Mouse (Mus musculus): ENCODE results near the gene Dguok. TPM values are rescaled to one million over a fixed set of nuclear protein-coding genes. Genes with fewer than 3 reads are reported as not detected.

Gene Dguok
- total RNA-seq, 2 experiments from 2014 or later = 34.4 to 39.1 TPM

GRCm38 (mm10) chr6:83456984-83457810 is 49.6 kb downstream of the Dguok start:
- ATAC-seq (ENCODE audit: poor library complexity, severe bottlenecking) = no peak

- ATAC-seq (ENCODE audit: poor library complexity, severe bottlenecking) = peak; percentile 70
Observed at GRCm38 (mm10) chr6:83456131-83456983, 50.4 kb downstream of the Dguok start.

- peak; percentile 39 for ATAC-seq (ENCODE audit: poor library complexity, severe bottlenecking)
Observed at GRCm38 (mm10) chr6:83455328-83456130, 51.2 kb downstream of the Dguok start.

GRCm38 (mm10) chr6:83453706-83454105 is 53.1 kb downstream of the Dguok start:
- ATAC-seq (ENCODE audit: poor library complexity, severe bottlenecking) = no peak

- no peak for ATAC-seq (ENCODE audit: poor library complexity, severe bottlenecking)
Observed at GRCm38 (mm10) chr6:83450451-83451303, 56.1 kb downstream of the Dguok start.

GRCm38 (mm10) chr6:83449440-83449839 is 57.3 kb downstream of the Dguok start:
- ATAC-seq (ENCODE audit: poor library complexity, severe bottlenecking) = peak; percentile 61

- ATAC-seq (ENCODE audit: poor library complexity, severe bottlenecking) = 0 out of 2 replicates have a peak, but pooled peaks have one; percentile 7
Observed at GRCm38 (mm10) chr6:83448911-83449310, 57.9 kb downstream of the Dguok start.

GRCm38 (mm10) chr6:83447031-83447430 is 59.7 kb downstream of the Dguok start:
- no peak for ATAC-seq (ENCODE audit: poor library complexity, severe bottlenecking)

GRCm38 (mm10) chr6:83445796-83446195 is 61.0 kb downstream of the Dguok start:
- no peak for ATAC-seq (ENCODE audit: poor library complexity, severe bottlenecking)

- no peak for ATAC-seq (ENCODE audit: poor library complexity, severe bottlenecking)
Observed at GRCm38 (mm10) chr6:83443441-83444340, 63.1 kb downstream of the Dguok start.

GRCm38 (mm10) chr6:83442639-83443038 is 64.1 kb downstream of the Dguok start:
- no peak for ATAC-seq (ENCODE audit: poor library complexity, severe bottlenecking)

GRCm38 (mm10) chr6:83441259-83442061 is 65.3 kb downstream of the Dguok start:
- ATAC-seq (ENCODE audit: poor library complexity, severe bottlenecking) = peak; percentile 92

GRCm38 (mm10) chr6:83440510-83441258 is 66.1 kb downstream of the Dguok start:
- no peak for ATAC-seq (ENCODE audit: poor library complexity, severe bottlenecking)

GRCm38 (mm10) chr6:83440197-83440509 is 66.6 kb downstream of the Dguok start:
- ATAC-seq (ENCODE audit: poor library complexity, severe bottlenecking) = no peak

GRCm38 (mm10) chr6:83439781-83440180 is 67.0 kb downstream of the Dguok start:
- ATAC-seq (ENCODE audit: poor library complexity, severe bottlenecking) = no peak

GRCm38 (mm10) chr6:83439119-83439767 is 67.5 kb downstream of the Dguok start:
- ATAC-seq (ENCODE audit: poor library complexity, severe bottlenecking) = no peak

GRCm38 (mm10) chr6:83438584-83438983 is 68.2 kb downstream of the Dguok start:
- no peak for ATAC-seq (ENCODE audit: poor library complexity, severe bottlenecking)

All from megakaryocyte, adult 5-6 weeks (primary cell).